Mouse (Mus musculus) embryonic fibroblast, embryonic 13.5 days (primary cell): ENCODE data around the gene Khdrbs1.

Experiments used
- CTCF ChIP-seq: IDR thresholded peaks from 2 replicates; pipeline ENCODE4 v1.5.1; 2011; ENCODE audit warnings: mild to moderate bottlenecking, control low read depth, low read length, moderate library complexity, borderline replicate concordance; ENCODE audit not compliant: insufficient read depth
- POLR2A ChIP-seq: IDR thresholded peaks from 2 replicates; pipeline ENCODE4 v1.6.1; 2011; ENCODE audit warnings: low read depth, mild to moderate bottlenecking, control low read depth, low read length, moderate library complexity

GRCm38 (mm10) chr4:129671491-129672082 lies 70.5 kb downstream of the Khdrbs1 start:
- TF ChIP-seq POLR2A (0 out of 2 replicates have a peak, but pooled peaks have one; percentile 13), CTCF (no peak)
